Mouse (Mus musculus): Measurements from ENCODE around the gene Tmem217. TPM values are rescaled to one million over a fixed set of nuclear protein-coding genes. Genes with fewer than 3 reads are reported as not detected.

Tmem217 gene
- total and polyA plus RNA-seq, 3 experiments, result 2.5 to 4.5 TPM; not detected in 1

DNA sequence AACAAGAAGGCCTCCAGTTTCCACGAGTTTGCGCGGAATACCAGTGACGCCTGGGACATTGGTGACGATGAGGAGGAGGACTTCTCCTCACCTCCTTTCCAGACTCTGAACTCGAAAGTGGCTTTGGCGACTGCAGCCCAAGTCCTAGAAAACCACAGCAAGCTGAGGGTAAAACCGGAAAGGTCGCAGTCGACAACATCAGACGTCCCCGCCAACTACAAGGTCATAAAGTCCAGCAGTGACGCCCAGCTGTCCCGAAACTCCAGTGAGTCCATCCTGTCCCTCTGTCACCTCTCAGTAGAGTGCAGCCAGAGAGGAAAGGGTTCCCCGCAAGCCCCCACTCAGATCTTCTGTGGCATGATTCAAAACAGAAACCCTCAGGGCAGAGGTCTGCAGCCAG lies 16.2 kb upstream of the Tmem217 start:
- H3K27me3 ChIP-seq (ENCODE audit: control insufficient read depth in 1 of 2, insufficient read depth in 2 of 2, low read length in 2 of 2), result no peaks in the 10 kb centered on the region
- no peaks in the 10 kb centered on the region for H3K4me1 ChIP-seq (ENCODE audit: control insufficient read depth in 1 of 2, insufficient read depth in 2 of 2, low read length in 2 of 2)
- no peak overlapping the region for H3K4me3 ChIP-seq (ENCODE audit: control insufficient read depth in 1 of 2, insufficient read depth in 1 of 2, low read depth in 2 of 2, low read length in 2 of 2)
- DNase-seq (ENCODE audit: low read depth, low spot score), result no peak
- H3K79me2 ChIP-seq (ENCODE audit: control insufficient read depth, insufficient read depth, low read length, poor library complexity), result no peaks in the 10 kb centered on the region
- no peak overlapping the region for H3K9ac ChIP-seq (ENCODE audit: control insufficient read depth, low read depth, low read length, poor library complexity, severe bottlenecking)
- H3K27ac ChIP-seq (ENCODE audit: control insufficient read depth, low read depth, low read length), result no peak overlapping the region
- H3K36me3 ChIP-seq (ENCODE audit: control insufficient read depth in 1 of 2, insufficient read depth in 2 of 2, low read length in 2 of 2), result peaks cover 0 to 2% of the 10 kb centered on the region in 2 experiments; a peak in 2 of 4 replicates
- no peaks in the 10 kb centered on the region for H3K9me3 ChIP-seq (replicated peaks; ENCODE audit: insufficient read depth, low read length)
- TF ChIP-seq ETS1 (IDR thresholded peaks at IDR 0.05; ENCODE audit: low read depth, low read length), result no peak
- no peak for TF ChIP-seq ZC3H11A (IDR thresholded peaks at IDR 0.05; ENCODE audit: low read depth, low read length)
- no peak for TF ChIP-seq KAT2A (conservative IDR thresholded peaks at IDR 0.05; ENCODE audit: low read depth, low read length)
- no peak for TF ChIP-seq MYC (IDR thresholded peaks at IDR 0.05; ENCODE audit: low read depth, low read length)
- no peak for TF ChIP-seq USF1 (IDR thresholded peaks at IDR 0.05; ENCODE audit: low read depth, low read length)
- no peak for TF ChIP-seq TCF12 (IDR thresholded peaks at IDR 0.05; ENCODE audit: low read depth, low read length)
- no peak for TF ChIP-seq CTCF (IDR thresholded peaks at IDR 0.05 in 2 of 3, conservative IDR thresholded peaks at IDR 0.05 in 1 of 3; ENCODE audit: control insufficient read depth in 1 of 3, insufficient read depth in 1 of 3, low read depth in 2 of 3, low read length in 3 of 3, poor library complexity in 1 of 3, severe bottlenecking in 1 of 3)
- no peak for TF ChIP-seq GABPA (IDR thresholded peaks at IDR 0.05; ENCODE audit: low read depth, low read length)
- no peak for TF ChIP-seq BHLHE40 (IDR thresholded peaks at IDR 0.05; ENCODE audit: borderline replicate concordance, low read depth, low read length)
- TF ChIP-seq SMC3 (IDR thresholded peaks at IDR 0.05; ENCODE audit: low read depth, low read length), result no peak
- TF ChIP-seq UBTF (IDR thresholded peaks at IDR 0.05; ENCODE audit: borderline replicate concordance, insufficient read depth, low read depth, low read length), result no peak
- no peak for TF ChIP-seq POLR2AphosphoS2 (IDR thresholded peaks at IDR 0.05; ENCODE audit: low read length)
- TF ChIP-seq GATA1 (IDR thresholded peaks at IDR 0.05; ENCODE audit: low read depth, low read length), result no peak
- TF ChIP-seq MEF2A (IDR thresholded peaks at IDR 0.05; ENCODE audit: extremely low read depth, insufficient replicate concordance, low read depth, low read length, poor library complexity, severe bottlenecking), result no peak
- TF ChIP-seq JUND (IDR thresholded peaks at IDR 0.05; ENCODE audit: low read depth, low read length), result no peak
- TF ChIP-seq MAZ (IDR thresholded peaks at IDR 0.05; ENCODE audit: low read depth, low read length), result no peak
- TF ChIP-seq MAFK (IDR thresholded peaks at IDR 0.05; ENCODE audit: borderline replicate concordance, low read depth, low read length), result no peak

DNA sequence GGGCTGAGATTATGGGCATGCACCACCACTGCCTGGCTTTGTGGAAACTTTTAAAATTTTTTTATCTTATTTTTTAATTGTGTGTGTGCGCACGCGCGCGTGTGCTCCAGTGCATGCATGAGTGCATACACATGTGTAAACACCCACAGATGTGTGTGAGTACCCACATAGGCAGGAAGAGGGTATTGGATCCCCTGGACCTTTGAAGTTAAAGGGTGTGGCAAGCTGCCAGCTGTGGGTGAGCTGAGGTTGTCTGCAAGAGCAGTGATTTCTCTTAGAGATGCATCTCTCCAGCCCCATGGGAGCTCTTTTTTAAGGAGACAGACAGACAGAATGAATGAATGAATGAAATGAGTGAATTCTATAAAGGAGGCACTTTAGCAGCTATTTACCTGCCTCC lies 13.3 kb upstream of the Tmem217 start:
- no peak for TF ChIP-seq ZKSCAN1 (IDR thresholded peaks at IDR 0.05; ENCODE audit: low read depth, low read length)
- TF ChIP-seq RAD21 (IDR thresholded peaks at IDR 0.05; ENCODE audit: low read depth, low read length), result no peak
- no peak for TF ChIP-seq POLR2AphosphoS5 (IDR thresholded peaks at IDR 0.05; ENCODE audit: borderline replicate concordance, low read depth, low read length)
- no peak for TF ChIP-seq ZNF384 (IDR thresholded peaks at IDR 0.05; ENCODE audit: low read depth, low read length)
- TF ChIP-seq SMC3 (IDR thresholded peaks at IDR 0.05; ENCODE audit: low read depth, low read length), result no peak
- TF ChIP-seq CTCF (IDR thresholded peaks at IDR 0.05 in 2 of 3, conservative IDR thresholded peaks at IDR 0.05 in 1 of 3; ENCODE audit: control insufficient read depth in 1 of 3, insufficient read depth in 1 of 3, low read depth in 2 of 3, low read length in 3 of 3, poor library complexity in 1 of 3, severe bottlenecking in 1 of 3), result no peak
- no peak for TF ChIP-seq MYB (IDR thresholded peaks at IDR 0.05; ENCODE audit: low read depth, low read length)
- Histone ChIP-seq H3K27ac (ENCODE audit: control insufficient read depth, low read depth, low read length) (no peak overlapping the region), H3K27me3 (ENCODE audit: control insufficient read depth in 1 of 2, insufficient read depth in 2 of 2, low read length in 2 of 2) (no peaks in the 10 kb centered on the region), H3K36me3 (ENCODE audit: control insufficient read depth in 1 of 2, insufficient read depth in 2 of 2, low read length in 2 of 2) (peaks cover 0 to 3% of the 10 kb centered on the region in 2 experiments; a peak in 2 of 4 replicates), H3K4me3 (ENCODE audit: control insufficient read depth in 1 of 2, insufficient read depth in 1 of 2, low read depth in 2 of 2, low read length in 2 of 2) (no peak overlapping the region), H3K79me2 (ENCODE audit: control insufficient read depth, insufficient read depth, low read length, poor library complexity) (no peaks in the 10 kb centered on the region), H3K9ac (ENCODE audit: control insufficient read depth, low read depth, low read length, poor library complexity, severe bottlenecking) (no peak overlapping the region), H3K4me1 (ENCODE audit: control insufficient read depth in 1 of 2, insufficient read depth in 2 of 2, low read length in 2 of 2) (no peaks in the 10 kb centered on the region), H3K9me3 (replicated peaks; ENCODE audit: insufficient read depth, low read length) (no peaks in the 10 kb centered on the region)
- no peak for DNase-seq (ENCODE audit: low read depth, low spot score)
